Mouse (Mus musculus): ENCODE measurements at regions not wholly inside any gene's neighbourhood (a gene's known extent, or its start where the extent isn't known, plus 50 kb on each side); places are given as distances from the start of the nearest gene placed in this dataset.

- in situ Hi-C loops (cut with MboI, MseI) = no loop called here
Observed at GRCm38 (mm10) chr11:112566071-112566470, 216.0 kb upstream of the Sox9 start.

- in situ Hi-C loops (cut with MboI, MseI) = no loop called here
Observed at GRCm38 (mm10) chr11:112587386-112587785, 194.6 kb upstream of the Sox9 start.

GRCm38 (mm10) chr11:112588088-112588487 lies 193.9 kb upstream of the Sox9 start:
- in situ Hi-C loops (cut with MboI, MseI) = no loop called here

- in situ Hi-C loops (cut with MboI, MseI) = no loop called here
Observed at GRCm38 (mm10) chr11:112590214-112590613, 191.8 kb upstream of the Sox9 start.

GRCm38 (mm10) chr11:112592411-112593020 lies 189.5 kb upstream of the Sox9 start:
- in situ Hi-C loops (cut with MboI, MseI) = no loop called here

- in situ Hi-C loops (cut with MboI, MseI) = no loop called here
Observed at GRCm38 (mm10) chr11:112593821-112594220, 188.2 kb upstream of the Sox9 start.

- in situ Hi-C loops (cut with MboI, MseI) = no loop called here
Observed at GRCm38 (mm10) chr11:112607359-112607758, 174.7 kb upstream of the Sox9 start.

GRCm38 (mm10) chr11:112609277-112609676 lies 172.7 kb upstream of the Sox9 start:
- in situ Hi-C loops (cut with MboI, MseI) = no loop called here

- in situ Hi-C loops (cut with MboI, MseI) = no loop called here
Observed at GRCm38 (mm10) chr11:112611073-112611472, 171.0 kb upstream of the Sox9 start.

GRCm38 (mm10) chr11:112615629-112616028 lies 166.4 kb upstream of the Sox9 start:
- in situ Hi-C loops (cut with MboI, MseI) = no loop called here

GRCm38 (mm10) chr11:112616942-112617341 lies 165.1 kb upstream of the Sox9 start:
- in situ Hi-C loops (cut with MboI, MseI) = no loop called here

- in situ Hi-C loops (cut with MboI, MseI) = no loop called here
Observed at GRCm38 (mm10) chr11:112620916-112621315, 161.1 kb upstream of the Sox9 start.

GRCm38 (mm10) chr11:112621385-112622120 lies 160.5 kb upstream of the Sox9 start:
- in situ Hi-C loops (cut with MboI, MseI) = no loop called here

GRCm38 (mm10) chr11:112649298-112649697 lies 132.7 kb upstream of the Sox9 start:
- in situ Hi-C loops (cut with MboI, MseI) = no loop called here

- in situ Hi-C loops (cut with MboI, MseI) = no loop called here
Observed at GRCm38 (mm10) chr11:112657410-112658159, 124.4 kb upstream of the Sox9 start.

- in situ Hi-C loops (cut with MboI, MseI) = no loop called here
Observed at GRCm38 (mm10) chr11:112659911-112660310, 122.1 kb upstream of the Sox9 start.

- in situ Hi-C loops (cut with MboI, MseI) = no loop called here
Observed at GRCm38 (mm10) chr11:112661426-112661825, 120.6 kb upstream of the Sox9 start.

- in situ Hi-C loops (cut with MboI, MseI) = no loop called here
Observed at GRCm38 (mm10) chr11:112667311-112667710, 114.7 kb upstream of the Sox9 start.

- in situ Hi-C loops (cut with MboI, MseI) = no loop called here
Observed at GRCm38 (mm10) chr11:112672086-112672485, 109.9 kb upstream of the Sox9 start.

GRCm38 (mm10) chr11:112690047-112690446 lies 92.0 kb upstream of the Sox9 start:
- in situ Hi-C loops (cut with MboI, MseI) = no loop called here

GRCm38 (mm10) chr11:112706091-112706490 lies 75.9 kb upstream of the Sox9 start:
- in situ Hi-C loops (cut with MboI, MseI) = no loop called here

GRCm38 (mm10) chr11:112708119-112708730 lies 73.8 kb upstream of the Sox9 start:
- in situ Hi-C loops (cut with MboI, MseI) = no loop called here

All from T-helper 2 cell (primary cell).